Mouse (Mus musculus): ENCODE measurements at regions not wholly inside any gene's neighbourhood (a gene's known extent, or its start where the extent isn't known, plus 50 kb on each side); places are given as distances from the start of the nearest gene placed in this dataset.

GRCm38 (mm10) chr3:70783142-70783541 lies 775.7 kb downstream of the Otol1 start:
- no peak for DNase-seq

GRCm38 (mm10) chr3:70802230-70802629 lies 794.8 kb downstream of the Otol1 start:
- DNase-seq = peak; percentile 65 to 71

GRCm38 (mm10) chr3:70803411-70803810 lies 796.0 kb downstream of the Otol1 start:
- no peak for DNase-seq

GRCm38 (mm10) chr3:70803885-70804284 lies 796.5 kb downstream of the Otol1 start:
- DNase-seq = no peak

DNA sequence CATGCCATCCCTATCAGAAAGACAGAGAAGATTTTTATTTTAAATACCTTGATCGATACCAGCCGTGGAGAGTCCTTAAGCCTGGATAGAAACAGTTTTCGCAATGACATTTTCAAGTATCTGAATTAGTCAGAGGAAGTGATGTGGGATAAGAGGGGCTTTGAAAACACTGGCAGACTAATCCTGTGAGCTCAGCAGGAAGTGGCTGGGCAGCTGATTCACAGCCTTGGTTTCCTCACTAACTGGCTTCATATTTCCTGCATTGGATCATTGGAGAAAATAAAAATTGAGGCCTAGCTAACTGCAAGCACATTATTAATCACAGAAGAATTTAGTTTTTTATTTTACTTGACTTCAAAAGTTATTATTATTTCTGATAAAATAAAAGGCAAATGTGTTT lies 799.8 kb downstream of the Otol1 start:
- no peak for DNase-seq
